Mouse (Mus musculus): ENCODE measurements around the gene Sox21. TPM values are rescaled to one million over a fixed set of nuclear protein-coding genes. Genes with fewer than 3 reads are reported as not detected.

Gene Sox21
- polyA plus RNA-seq, 1 experiment from 2014 or later: not detected

DNA sequence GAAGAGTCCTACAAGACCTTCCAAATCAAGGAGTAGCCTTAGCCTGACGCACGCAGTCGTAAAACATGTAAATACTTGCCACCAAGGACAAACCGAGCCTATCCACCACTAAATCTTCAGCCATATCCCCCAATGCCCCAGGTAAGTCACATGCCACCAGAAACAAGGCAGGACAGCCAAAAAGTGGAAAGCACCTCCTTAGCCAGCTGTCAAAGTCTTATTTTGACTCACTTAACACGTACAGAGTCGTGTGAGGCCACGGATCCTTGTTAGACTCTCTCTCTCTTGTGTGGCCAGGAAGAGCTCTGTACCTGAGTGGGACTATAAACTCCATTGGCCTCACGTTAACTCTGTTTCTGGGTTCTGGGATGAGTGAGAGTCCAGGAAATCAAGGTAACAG lies 20.0 kb downstream of the Sox21 start:
- Histone ChIP-seq H3K4me3 (no peak overlapping the region), H3K9me3 (replicated peaks) (no peaks in the 10 kb centered on the region), H3K27ac (no peak overlapping the region), H3K27me3 (peaks cover 8% of the 10 kb centered on the region), H3K4me2 (no peak overlapping the region), H3K9ac (no peak overlapping the region), H3K4me1 (replicated peaks) (no peaks in the 10 kb centered on the region), H3K36me3 (no peaks in the 10 kb centered on the region)
- 77% methylated on average over 8 of the region's 8 CpGs for WGBS
- no peak for ATAC-seq (replicated peaks; ENCODE audit: insufficient number of reproducible peaks, insufficient read depth, low FRiP score, low read depth)

DNA sequence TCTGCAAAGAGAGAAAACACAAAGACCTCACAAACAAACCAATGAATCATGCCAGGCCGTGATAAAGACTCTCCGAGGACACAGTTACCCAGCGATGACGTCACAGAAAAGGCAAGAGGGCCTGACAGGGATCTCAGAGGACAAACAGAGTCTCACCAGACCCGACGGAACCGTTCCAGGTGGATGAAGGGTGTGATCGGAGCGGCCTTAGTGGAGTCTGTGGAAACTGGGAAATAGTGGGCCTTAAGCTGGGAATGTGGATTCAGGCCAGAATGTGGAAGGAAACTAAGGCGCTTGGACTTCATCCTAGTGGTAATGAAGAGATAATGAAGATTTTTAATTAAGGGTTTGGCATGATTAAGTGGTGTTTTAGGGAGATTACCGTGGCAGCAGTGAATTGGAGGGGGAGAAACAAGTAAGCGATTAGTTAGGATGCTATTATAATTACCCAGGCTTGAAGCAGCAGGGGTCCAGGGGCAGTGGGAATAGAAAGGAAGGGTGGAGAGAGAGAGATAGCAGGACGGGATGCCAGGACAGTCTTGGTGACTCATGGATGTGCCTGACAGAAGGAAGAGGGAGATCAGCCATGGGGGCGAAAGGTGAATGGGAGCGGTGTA lies 24.5 kb downstream of the Sox21 start:
- no peak overlapping the region for H3K27ac ChIP-seq
- H3K27me3 ChIP-seq: peaks cover 16% of the 10 kb centered on the region; the same call in 1 of the 2 replicates
- no peak overlapping the region for H3K9ac ChIP-seq
- WGBS: 71% methylated on average over 15 of the region's 15 CpGs
- H3K4me3 ChIP-seq: no peak overlapping the region
- no peak overlapping the region for H3K4me2 ChIP-seq
- no peaks in the 10 kb centered on the region for H3K36me3 ChIP-seq
- no peak for ATAC-seq (replicated peaks; ENCODE audit: insufficient number of reproducible peaks, insufficient read depth, low FRiP score, low read depth)
- no peaks in the 10 kb centered on the region for H3K4me1 ChIP-seq (replicated peaks)
- H3K9me3 ChIP-seq (replicated peaks): no peaks in the 10 kb centered on the region; the same call in 1 of the 2 replicates

DNA sequence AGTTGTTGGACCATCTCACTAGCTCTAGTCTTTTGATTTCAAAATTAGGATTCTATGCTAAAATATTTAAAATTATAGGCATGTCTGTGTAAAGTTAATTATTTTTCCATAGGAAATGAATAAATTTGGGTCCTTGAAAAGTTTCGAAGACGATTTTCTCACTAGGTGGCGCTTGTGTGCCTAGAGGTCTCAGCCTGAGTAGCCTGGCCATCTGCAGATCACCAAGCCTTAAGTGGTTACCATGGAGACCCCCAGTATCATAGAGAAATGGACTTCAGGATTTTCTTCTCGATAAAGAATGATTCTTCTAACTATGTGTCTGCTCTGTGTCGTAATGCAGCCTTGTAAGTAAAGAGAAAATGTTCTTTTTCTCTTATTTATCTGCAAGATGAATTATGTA lies 27.2 kb downstream of the Sox21 start:
- H3K27ac ChIP-seq: no peak overlapping the region
- 19% methylated on average over 5 of the region's 5 CpGs for WGBS
- H3K4me1 ChIP-seq (replicated peaks): no peaks in the 10 kb centered on the region
- peaks cover 7% of the 10 kb centered on the region; the same call in 1 of the 2 replicates for H3K27me3 ChIP-seq
- no peaks in the 10 kb centered on the region for H3K36me3 ChIP-seq
- H3K9me3 ChIP-seq (replicated peaks): no peaks in the 10 kb centered on the region; the same call in 1 of the 2 replicates
- H3K9ac ChIP-seq: no peak overlapping the region
- ATAC-seq (replicated peaks; ENCODE audit: insufficient number of reproducible peaks, insufficient read depth, low FRiP score, low read depth): no peak
- no peak overlapping the region for H3K4me2 ChIP-seq
- no peak overlapping the region for H3K4me3 ChIP-seq

DNA sequence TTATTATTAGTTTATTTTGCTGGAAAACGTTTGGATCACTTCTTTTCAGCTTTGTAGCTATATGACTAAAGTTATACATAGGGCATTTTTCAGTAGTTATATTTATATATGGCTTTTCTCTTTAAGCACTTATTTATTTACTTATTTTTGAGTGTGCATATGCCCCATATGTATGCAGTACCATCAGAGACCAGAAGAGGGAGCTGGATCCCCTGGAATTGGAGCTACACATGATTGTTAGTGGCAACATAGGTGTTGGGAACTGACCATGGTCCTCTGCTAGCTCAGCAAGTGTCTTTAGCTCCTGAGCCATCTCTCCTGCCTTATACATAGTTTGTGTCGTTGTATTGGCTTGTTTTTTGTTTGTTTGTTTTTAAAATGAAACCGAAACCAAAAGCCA lies 29.5 kb downstream of the Sox21 start:
- Histone ChIP-seq H3K4me2 (no peak overlapping the region), H3K27me3 (peaks cover 7% of the 10 kb centered on the region; the same call in 1 of the 2 replicates), H3K4me1 (replicated peaks) (no peaks in the 10 kb centered on the region), H3K4me3 (no peak overlapping the region), H3K9ac (no peak overlapping the region), H3K27ac (no peak overlapping the region), H3K9me3 (replicated peaks) (no peaks in the 10 kb centered on the region; the same call in 1 of the 2 replicates), H3K36me3 (no peaks in the 10 kb centered on the region)
- no peak for ATAC-seq (replicated peaks; ENCODE audit: insufficient number of reproducible peaks, insufficient read depth, low FRiP score, low read depth)
- WGBS: 84% methylated on average over 3 of the region's 3 CpGs

DNA sequence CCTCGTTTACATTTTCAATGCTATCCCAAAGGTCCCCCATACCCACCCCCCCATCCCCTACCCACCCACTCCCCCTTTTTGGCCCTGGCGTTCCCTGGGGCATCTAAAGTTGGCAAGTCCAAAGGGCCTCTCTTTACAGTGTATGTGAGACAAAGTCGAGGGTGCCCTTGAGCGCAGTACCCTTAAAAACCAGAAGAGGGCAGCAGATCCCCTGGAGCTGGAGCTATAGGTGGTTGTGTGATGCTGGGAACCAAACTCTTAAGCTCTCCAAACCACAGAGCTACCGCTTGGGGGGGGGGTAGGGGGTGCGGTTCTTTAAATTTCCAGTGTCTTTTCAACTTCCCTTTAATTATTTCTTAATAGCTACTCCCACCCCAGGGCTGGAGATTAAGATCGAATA lies 33.8 kb downstream of the Sox21 start:
- Histone ChIP-seq H3K27ac (no peak overlapping the region), H3K27me3 (no peaks in the 10 kb centered on the region)
- 74% methylated on average over 7 of the region's 7 CpGs for WGBS

DNA sequence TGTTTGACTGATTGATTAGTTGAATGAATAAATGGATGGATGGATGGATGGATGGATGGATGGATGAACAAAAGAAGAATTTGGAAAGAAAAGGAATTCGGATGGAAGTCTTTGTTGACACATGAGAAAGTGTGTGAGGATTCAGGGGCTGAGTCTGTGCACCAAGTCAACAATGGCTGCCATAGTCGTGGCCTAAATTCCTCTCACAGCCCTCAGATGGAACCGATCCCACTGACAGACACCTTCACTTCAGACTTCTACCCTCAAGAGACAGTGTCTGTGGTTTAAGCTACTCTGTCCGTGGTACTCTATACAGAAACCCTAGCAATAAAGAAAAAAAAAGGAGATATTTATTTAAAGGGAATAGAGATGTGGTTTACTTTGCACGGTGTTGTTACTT lies 34.8 kb downstream of the Sox21 start:
- Histone ChIP-seq H3K4me1 (replicated peaks) (no peaks in the 10 kb centered on the region), H3K9ac (no peak overlapping the region), H3K4me2 (no peak overlapping the region), H3K27me3 (peaks cover 7% of the 10 kb centered on the region; the same call in 1 of the 2 replicates), H3K9me3 (replicated peaks) (no peaks in the 10 kb centered on the region), H3K36me3 (no peaks in the 10 kb centered on the region), H3K27ac (no peak overlapping the region), H3K4me3 (no peak overlapping the region)
- 80% methylated on average over 5 of the region's 5 CpGs for WGBS
- no peak for ATAC-seq (replicated peaks; ENCODE audit: insufficient number of reproducible peaks, insufficient read depth, low FRiP score, low read depth)

More for the DNA sequence above, 33.8 kb downstream of the Sox21 start:
- Histone ChIP-seq H3K4me1 (replicated peaks) (no peaks in the 10 kb centered on the region), H3K4me3 (no peak overlapping the region), H3K9me3 (replicated peaks) (no peaks in the 10 kb centered on the region; the same call in 1 of the 2 replicates), H3K9ac (no peak overlapping the region), H3K36me3 (no peaks in the 10 kb centered on the region), H3K4me2 (no peak overlapping the region)
- ATAC-seq (replicated peaks; ENCODE audit: insufficient number of reproducible peaks, insufficient read depth, low FRiP score, low read depth): no peak

DNA sequence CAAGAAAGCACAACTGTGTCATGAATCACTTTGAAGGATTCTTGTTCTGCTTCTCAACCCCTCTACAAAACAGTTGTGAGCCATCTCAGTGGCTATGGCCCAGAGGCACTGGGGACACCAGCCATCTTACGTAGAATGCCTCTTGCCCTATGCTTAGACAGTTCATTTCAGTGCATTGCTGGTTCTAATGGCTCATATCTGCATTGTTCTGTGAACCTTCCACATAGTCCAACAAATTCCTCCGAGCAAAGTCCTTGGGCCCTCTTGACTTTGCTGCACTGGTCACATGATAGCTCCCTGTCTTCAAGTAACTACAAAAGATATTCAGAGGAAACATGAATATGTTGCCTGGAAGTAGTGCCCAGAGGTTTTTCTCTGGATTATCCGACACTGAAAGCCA lies 36.1 kb downstream of the Sox21 start:
- Histone ChIP-seq H3K36me3 (no peaks in the 10 kb centered on the region), H3K4me1 (replicated peaks) (no peaks in the 10 kb centered on the region), H3K4me3 (no peak overlapping the region), H3K9ac (no peak overlapping the region), H3K9me3 (replicated peaks) (no peaks in the 10 kb centered on the region), H3K27me3 (peaks cover 19% of the 10 kb centered on the region), H3K27ac (no peak overlapping the region), H3K4me2 (no peak overlapping the region)
- no peak for ATAC-seq (replicated peaks; ENCODE audit: insufficient number of reproducible peaks, insufficient read depth, low FRiP score, low read depth)
- 77% methylated on average over 3 of the region's 3 CpGs for WGBS

DNA sequence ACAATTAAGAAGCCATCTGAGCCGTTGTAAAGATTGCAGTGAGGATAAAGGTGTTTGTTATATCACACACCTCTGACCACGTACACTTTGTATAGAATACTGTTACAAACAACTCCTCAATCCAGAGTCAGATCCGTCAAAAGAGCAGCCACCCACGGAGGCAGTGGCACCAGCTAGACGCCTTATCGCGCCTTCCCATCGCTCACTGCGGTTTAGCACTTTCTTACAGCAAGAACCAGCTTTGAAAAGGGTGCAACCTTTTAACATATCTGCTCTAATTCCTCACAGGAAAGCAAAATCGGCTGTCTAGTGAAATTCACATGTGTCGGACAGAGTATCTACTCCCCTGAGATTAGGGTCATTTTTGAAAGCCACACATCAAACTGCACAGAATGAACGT lies 39.8 kb downstream of the Sox21 start:
- no peak for ATAC-seq (replicated peaks; ENCODE audit: insufficient number of reproducible peaks, insufficient read depth, low FRiP score, low read depth)
- Histone ChIP-seq H3K4me2 (no peak overlapping the region), H3K27me3 (peaks cover 47% of the 10 kb centered on the region), H3K9me3 (replicated peaks) (no peaks in the 10 kb centered on the region), H3K9ac (no peak overlapping the region), H3K4me3 (no peak overlapping the region), H3K27ac (no peak overlapping the region), H3K4me1 (replicated peaks) (no peaks in the 10 kb centered on the region), H3K36me3 (no peaks in the 10 kb centered on the region)
- 62% methylated on average over 12 of the region's 12 CpGs for WGBS

DNA sequence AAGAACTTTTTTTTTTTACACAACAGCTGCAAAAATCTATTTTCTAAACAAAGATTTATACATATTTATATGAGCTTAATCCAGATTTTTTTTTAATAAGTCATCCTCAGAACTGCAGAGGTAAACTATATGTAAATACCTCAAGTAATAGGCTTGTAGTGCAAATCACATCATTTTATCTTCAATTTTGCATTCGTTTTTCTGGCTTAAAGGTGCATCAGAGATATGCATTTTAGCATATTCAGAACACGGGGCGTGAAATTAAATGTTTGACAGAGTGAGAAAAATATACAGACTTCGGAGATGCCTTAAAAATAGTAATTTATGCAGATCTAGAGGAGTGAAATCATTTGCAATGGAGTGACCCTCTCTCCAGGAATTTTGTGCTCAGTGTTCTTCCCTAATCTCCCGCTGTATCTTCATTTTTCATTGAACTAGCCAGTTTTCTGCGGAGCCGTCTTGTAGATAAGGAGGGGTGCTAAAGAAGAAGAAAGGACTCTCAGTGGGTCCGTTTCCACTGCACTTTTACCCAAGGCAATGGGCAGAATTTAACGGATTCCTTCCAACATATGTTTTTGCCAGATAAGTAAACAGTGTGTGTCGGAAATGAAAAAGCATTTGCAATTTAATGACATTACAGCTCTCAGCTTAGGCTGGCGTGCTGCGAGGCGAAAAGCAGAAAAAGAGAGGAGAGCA lies 42.5 kb downstream of the Sox21 start:
- H3K4me1 ChIP-seq (replicated peaks): no peaks in the 10 kb centered on the region
- H3K27ac ChIP-seq: no peak overlapping the region
- H3K27me3 ChIP-seq: peaks cover 51% of the 10 kb centered on the region
- no peak overlapping the region for H3K9ac ChIP-seq
- H3K4me3 ChIP-seq: no peak overlapping the region
- no peak overlapping the region for H3K4me2 ChIP-seq
- no peaks in the 10 kb centered on the region for H3K36me3 ChIP-seq
- no peaks in the 10 kb centered on the region for H3K9me3 ChIP-seq (replicated peaks)
- no peak for ATAC-seq (replicated peaks; ENCODE audit: insufficient number of reproducible peaks, insufficient read depth, low FRiP score, low read depth)
- 51% methylated on average over 13 of the region's 13 CpGs for WGBS

DNA sequence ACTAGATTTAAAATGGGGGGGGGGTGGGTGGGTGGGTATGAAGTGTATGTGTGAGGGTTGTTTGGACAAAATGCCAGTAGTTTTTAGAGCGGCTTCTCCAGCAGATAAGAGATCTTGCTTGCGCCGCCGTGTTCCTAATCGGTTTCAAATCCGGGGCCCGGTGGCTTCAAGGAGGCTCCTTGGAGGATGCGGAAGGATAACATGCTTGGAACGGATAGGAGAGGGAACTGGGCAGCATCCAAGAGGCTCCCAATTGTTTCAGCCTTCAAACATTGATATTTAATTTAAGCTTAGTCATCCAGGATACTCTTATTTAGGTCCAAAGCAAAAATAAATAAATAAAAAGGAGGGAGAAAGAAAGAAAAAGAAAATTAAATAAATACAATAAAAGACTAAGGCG lies 43.2 kb downstream of the Sox21 start:
- no peak for ATAC-seq (replicated peaks; ENCODE audit: insufficient number of reproducible peaks, insufficient read depth, low FRiP score, low read depth)
- peaks cover 51% of the 10 kb centered on the region for H3K27me3 ChIP-seq

DNA sequence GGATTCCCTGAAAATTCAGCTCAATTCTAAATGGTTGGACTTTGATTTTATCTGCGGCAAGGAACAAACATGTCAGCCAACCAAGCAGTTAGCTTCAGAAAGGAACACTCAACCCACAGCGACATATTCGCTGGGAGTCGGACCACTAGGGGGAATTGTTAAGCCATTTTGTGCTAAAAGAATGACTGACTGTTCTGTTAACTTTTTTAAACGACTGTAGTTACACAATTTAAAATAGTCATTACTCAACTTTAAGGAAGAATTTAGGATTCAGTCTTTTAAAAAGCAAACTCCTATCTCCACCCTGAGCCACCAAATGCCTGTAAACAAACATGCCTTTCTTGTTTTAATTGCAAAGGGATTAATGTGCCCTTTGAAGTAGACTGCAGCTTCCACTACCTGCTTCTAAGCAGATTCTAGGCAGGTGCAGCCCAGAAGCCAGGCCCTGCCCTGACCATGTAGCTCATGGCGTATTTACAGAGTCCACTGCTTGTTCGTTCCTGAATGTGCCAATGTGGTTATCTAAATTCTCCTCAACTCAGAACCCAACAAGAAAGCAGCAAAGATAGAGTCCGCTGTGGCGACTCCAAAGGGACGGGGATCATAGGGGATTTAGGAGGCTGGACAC lies 43.7 kb downstream of the Sox21 start:
- ATAC-seq (replicated peaks; ENCODE audit: insufficient number of reproducible peaks, insufficient read depth, low FRiP score, low read depth): no peak
- H3K9me3 ChIP-seq (replicated peaks): no peaks in the 10 kb centered on the region
- H3K4me3 ChIP-seq: no peak overlapping the region
- H3K27me3 ChIP-seq: peaks cover 51% of the 10 kb centered on the region
- no peaks in the 10 kb centered on the region for H3K36me3 ChIP-seq
- H3K4me2 ChIP-seq: no peak overlapping the region
- H3K9ac ChIP-seq: no peak overlapping the region
- H3K4me1 ChIP-seq (replicated peaks): no peaks in the 10 kb centered on the region
- no peak overlapping the region for H3K27ac ChIP-seq
- 50% methylated on average over 10 of the region's 10 CpGs for WGBS

More for the DNA sequence above, 43.2 kb downstream of the Sox21 start:
- 42% methylated on average over 10 of the region's 10 CpGs for WGBS
- Histone ChIP-seq H3K27ac (no peak overlapping the region), H3K4me2 (no peak overlapping the region), H3K9ac (no peak overlapping the region), H3K36me3 (no peaks in the 10 kb centered on the region), H3K9me3 (replicated peaks) (no peaks in the 10 kb centered on the region), H3K4me1 (replicated peaks) (no peaks in the 10 kb centered on the region), H3K4me3 (no peak overlapping the region)

All from heart, embryonic 15.5 days (tissue).